Mouse (Mus musculus): ENCODE data around the gene Lyl1. TPM values are rescaled to one million over a fixed set of nuclear protein-coding genes. Genes with fewer than 3 reads are reported as not detected.

Gene Lyl1
- polyA plus RNA-seq, 1 experiment from 2014 or later = 4.6 TPM

GRCm38 (mm10) chr8:84711312-84711711, 10.1 kb downstream of the Lyl1 start:
- H3K27me3 ChIP-seq (ENCODE audit: control insufficient read depth, insufficient read depth, low read length) = peaks cover 73% of the 10 kb centered on the region
- DNase-seq (ENCODE audit: low spot score) (peak; percentile 21), ATAC-seq (ENCODE audit: insufficient read depth, low FRiP score, low TSS enrichment) (no peak)
- WGBS = 38% methylated on average over 3 of the region's 3 CpGs
- H3K4me1 ChIP-seq (ENCODE audit: control insufficient read depth, insufficient read depth, low read length) = peaks cover 55% of the 10 kb centered on the region
- no peaks in the 10 kb centered on the region for H3K36me3 ChIP-seq (ENCODE audit: control insufficient read depth, insufficient read depth, low read length)
- no peaks in the 10 kb centered on the region for H3K9me3 ChIP-seq (ENCODE audit: control insufficient read depth, low read length)
- peak overlapping the region; percentile 48 for H3K9ac ChIP-seq (ENCODE audit: low read length)
- no peak overlapping the region for H3K4me3 ChIP-seq (ENCODE audit: low read depth, low read length)
- H3K4me2 ChIP-seq (ENCODE audit: low read depth) = no peak overlapping the region
- peak overlapping the region; percentile 82 for H3K27ac ChIP-seq (ENCODE audit: low read depth, low read length)

DNA sequence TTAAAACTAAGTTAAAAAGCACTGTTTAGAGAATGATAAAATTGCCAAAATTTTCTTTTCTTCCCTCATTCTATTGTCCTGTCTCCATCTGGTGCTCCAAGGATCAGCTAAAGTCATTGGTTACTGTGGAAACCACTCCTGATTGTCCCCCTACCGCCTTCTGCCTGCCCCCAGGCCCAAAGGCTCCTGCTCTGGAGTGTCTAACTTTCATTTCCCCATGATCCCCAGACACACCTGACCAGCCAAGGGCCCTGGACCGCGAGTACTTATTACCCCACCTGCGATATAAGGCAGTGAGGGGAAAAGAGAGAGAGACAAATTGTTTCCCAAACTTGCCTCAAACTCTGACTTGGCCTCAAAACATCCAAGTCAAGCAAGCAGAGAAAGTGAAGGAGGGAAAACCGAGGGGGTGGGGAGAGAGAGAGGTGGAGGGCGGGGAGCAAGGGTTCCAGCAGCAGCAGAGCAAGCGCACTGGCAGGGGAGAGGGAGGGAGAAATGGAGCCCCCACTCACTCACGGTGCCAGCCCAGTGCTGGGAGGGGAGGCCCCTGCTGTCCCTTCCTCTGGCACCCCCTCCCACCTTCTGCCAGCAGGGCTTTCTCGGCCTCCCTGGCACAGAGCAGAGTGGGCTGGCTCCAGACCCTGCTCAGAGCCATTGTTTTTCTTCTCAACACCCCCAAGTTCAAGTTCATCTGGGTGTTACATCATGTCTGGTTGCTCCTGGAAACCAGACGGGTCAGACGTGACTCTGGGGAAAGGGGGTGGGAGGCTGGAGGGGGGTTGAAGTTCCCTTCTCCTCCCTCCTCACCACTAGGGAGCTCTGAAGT, 10.9 kb downstream of the Lyl1 start:
- Histone ChIP-seq H3K27ac (ENCODE audit: low read depth, low read length) (peak overlapping the region; percentile 82), H3K27me3 (ENCODE audit: control insufficient read depth, insufficient read depth, low read length) (peaks cover 72% of the 10 kb centered on the region), H3K4me2 (ENCODE audit: low read depth) (peak overlapping the region; percentile 12; the same call in 1 of the 2 replicates), H3K36me3 (ENCODE audit: control insufficient read depth, insufficient read depth, low read length) (no peaks in the 10 kb centered on the region), H3K4me3 (ENCODE audit: low read depth, low read length) (no peak overlapping the region), H3K9ac (ENCODE audit: low read length) (peak overlapping the region; percentile 48), H3K4me1 (ENCODE audit: control insufficient read depth, insufficient read depth, low read length) (peaks cover 49% of the 10 kb centered on the region), H3K9me3 (ENCODE audit: control insufficient read depth, low read length) (no peaks in the 10 kb centered on the region)
- WGBS = 14% methylated on average over 10 of the region's 11 CpGs
- DNase-seq (ENCODE audit: low spot score) = peak; percentile 88
- ATAC-seq (ENCODE audit: insufficient read depth, low FRiP score, low TSS enrichment) = peak; percentile 87

DNA sequence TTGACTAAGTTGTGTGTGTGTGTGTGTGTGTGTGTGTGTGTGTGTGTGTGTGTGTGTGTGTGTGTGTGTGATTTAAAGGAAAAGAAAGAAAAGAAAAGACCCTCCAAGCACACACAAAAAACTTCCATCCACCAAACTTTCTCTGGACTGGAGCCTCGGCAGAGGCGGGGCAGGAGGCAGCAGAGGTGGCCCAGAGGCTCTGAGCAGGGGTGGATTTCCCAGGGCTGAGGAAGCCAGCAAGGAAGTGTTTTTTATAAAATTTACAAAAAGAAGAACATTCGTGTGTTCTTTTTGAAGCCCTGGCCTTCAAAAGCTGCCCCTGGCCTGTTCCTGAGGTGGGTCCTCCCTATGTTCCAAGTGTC, 11.5 kb downstream of the Lyl1 start:
- Histone ChIP-seq H3K27ac (ENCODE audit: low read depth, low read length) (peak overlapping the region; percentile 68), H3K4me2 (ENCODE audit: low read depth) (no peak overlapping the region), H3K4me1 (ENCODE audit: control insufficient read depth, insufficient read depth, low read length) (peaks cover 43% of the 10 kb centered on the region), H3K4me3 (ENCODE audit: low read depth, low read length) (no peak overlapping the region), H3K36me3 (ENCODE audit: control insufficient read depth, insufficient read depth, low read length) (no peaks in the 10 kb centered on the region), H3K9me3 (ENCODE audit: control insufficient read depth, low read length) (no peaks in the 10 kb centered on the region), H3K27me3 (ENCODE audit: control insufficient read depth, insufficient read depth, low read length) (peaks cover 72% of the 10 kb centered on the region), H3K9ac (ENCODE audit: low read length) (no peak overlapping the region)
- 29% methylated on average over 3 of the region's 3 CpGs for WGBS
- DNase-seq (ENCODE audit: low spot score) (no peak), ATAC-seq (ENCODE audit: insufficient read depth, low FRiP score, low TSS enrichment) (no peak; the same call in 1 of the 2 replicates)

GRCm38 (mm10) chr8:84713381-84713780, 12.1 kb downstream of the Lyl1 start:
- Histone ChIP-seq H3K4me3 (ENCODE audit: low read depth, low read length) (no peak overlapping the region), H3K27me3 (ENCODE audit: control insufficient read depth, insufficient read depth, low read length) (peaks cover 69% of the 10 kb centered on the region), H3K4me1 (ENCODE audit: control insufficient read depth, insufficient read depth, low read length) (peaks cover 38% of the 10 kb centered on the region), H3K9me3 (ENCODE audit: control insufficient read depth, low read length) (no peaks in the 10 kb centered on the region), H3K27ac (ENCODE audit: low read depth, low read length) (peak overlapping the region; percentile 68), H3K9ac (ENCODE audit: low read length) (peak overlapping the region; percentile 29; the same call in 1 of the 2 replicates), H3K4me2 (ENCODE audit: low read depth) (no peak overlapping the region), H3K36me3 (ENCODE audit: control insufficient read depth, insufficient read depth, low read length) (no peaks in the 10 kb centered on the region)
- WGBS = 26% methylated on average over 4 of the region's 4 CpGs
- ATAC-seq (ENCODE audit: insufficient read depth, low FRiP score, low TSS enrichment) = no peak
- no peak for DNase-seq (ENCODE audit: low spot score)

- DNase-seq (ENCODE audit: low spot score) = no peak
- H3K27me3 ChIP-seq (ENCODE audit: control insufficient read depth, insufficient read depth, low read length) = peaks cover 67% of the 10 kb centered on the region
These were observed 12.9 kb downstream of the Lyl1 start for GRCm38 (mm10) chr8:84714161-84714560.

GRCm38 (mm10) chr8:84715893-84716468, 14.7 kb downstream of the Lyl1 start:
- H3K4me1 ChIP-seq (ENCODE audit: control insufficient read depth, insufficient read depth, low read length) = peaks cover 31% of the 10 kb centered on the region
- peaks cover 66% of the 10 kb centered on the region for H3K27me3 ChIP-seq (ENCODE audit: control insufficient read depth, insufficient read depth, low read length)
- H3K27ac ChIP-seq (ENCODE audit: low read depth, low read length) = no peak overlapping the region
- 4% methylated on average over 27 of the region's 27 CpGs for WGBS
- DNase-seq (ENCODE audit: low spot score) = no peak
- no peak for ATAC-seq (ENCODE audit: insufficient read depth, low FRiP score, low TSS enrichment)
- H3K4me3 ChIP-seq (ENCODE audit: low read depth, low read length) = 0 out of 2 replicates have a peak overlapping the region, but pooled peaks have one; percentile 16
- peak overlapping the region; percentile 41 for H3K9ac ChIP-seq (ENCODE audit: low read length)
- no peaks in the 10 kb centered on the region for H3K9me3 ChIP-seq (ENCODE audit: control insufficient read depth, low read length)
- H3K4me2 ChIP-seq (ENCODE audit: low read depth) = peak overlapping the region; percentile 28
- H3K36me3 ChIP-seq (ENCODE audit: control insufficient read depth, insufficient read depth, low read length) = no peaks in the 10 kb centered on the region

More at GRCm38 (mm10) chr8:84714161-84714560, 12.9 kb downstream of the Lyl1 start:
- Histone ChIP-seq H3K4me1 (ENCODE audit: control insufficient read depth, insufficient read depth, low read length) (peaks cover 36% of the 10 kb centered on the region), H3K4me3 (ENCODE audit: low read depth, low read length) (no peak overlapping the region), H3K4me2 (ENCODE audit: low read depth) (no peak overlapping the region), H3K27ac (ENCODE audit: low read depth, low read length) (no peak overlapping the region), H3K9me3 (ENCODE audit: control insufficient read depth, low read length) (no peaks in the 10 kb centered on the region), H3K36me3 (ENCODE audit: control insufficient read depth, insufficient read depth, low read length) (no peaks in the 10 kb centered on the region), H3K9ac (ENCODE audit: low read length) (0 out of 2 replicates have a peak overlapping the region, but pooled peaks have one; percentile 29)
- WGBS = 58% methylated on average over 4 of the region's 4 CpGs
- ATAC-seq (ENCODE audit: insufficient read depth, low FRiP score, low TSS enrichment) = no peak

DNA sequence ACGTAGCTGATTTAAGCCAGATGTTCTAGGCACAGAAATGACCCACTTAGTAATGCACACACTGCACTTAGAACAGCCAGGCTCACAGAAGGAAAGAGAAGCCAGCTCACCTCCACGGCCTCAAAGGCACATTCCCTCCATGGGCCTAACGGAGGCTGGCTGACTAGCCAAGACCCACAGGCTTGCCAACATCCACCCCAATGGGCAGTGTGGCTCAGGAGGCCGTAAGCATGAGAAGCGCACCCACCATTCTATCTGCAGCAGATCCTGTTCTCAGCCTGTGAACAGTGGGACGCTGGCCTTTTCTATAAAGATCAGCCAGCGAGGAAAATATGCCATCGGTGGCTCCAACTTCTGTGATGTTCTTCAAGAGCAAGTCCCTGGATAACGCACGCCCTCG, 15.5 kb downstream of the Lyl1 start:
- H3K9me3 ChIP-seq (ENCODE audit: control insufficient read depth, low read length) = no peaks in the 10 kb centered on the region
- H3K36me3 ChIP-seq (ENCODE audit: control insufficient read depth, insufficient read depth, low read length) = no peaks in the 10 kb centered on the region
- ATAC-seq (ENCODE audit: insufficient read depth, low FRiP score, low TSS enrichment) = no peak
- peaks cover 61% of the 10 kb centered on the region for H3K27me3 ChIP-seq (ENCODE audit: control insufficient read depth, insufficient read depth, low read length)
- peaks cover 23% of the 10 kb centered on the region for H3K4me1 ChIP-seq (ENCODE audit: control insufficient read depth, insufficient read depth, low read length)
- H3K4me2 ChIP-seq (ENCODE audit: low read depth) = no peak overlapping the region
- no peak for DNase-seq (ENCODE audit: low spot score)
- no peak overlapping the region for H3K27ac ChIP-seq (ENCODE audit: low read depth, low read length)
- H3K4me3 ChIP-seq (ENCODE audit: low read depth, low read length) = no peak overlapping the region
- WGBS = 91% methylated on average over 11 of the region's 11 CpGs
- no peak overlapping the region for H3K9ac ChIP-seq (ENCODE audit: low read length)

GRCm38 (mm10) chr8:84718476-84718875, 17.2 kb downstream of the Lyl1 start:
- WGBS = 77% methylated on average over 5 of the region's 5 CpGs
- DNase-seq (ENCODE audit: low spot score) = no peak
- no peak for ATAC-seq (ENCODE audit: insufficient read depth, low FRiP score, low TSS enrichment)
- Histone ChIP-seq H3K9ac (ENCODE audit: low read length) (no peak overlapping the region), H3K9me3 (ENCODE audit: control insufficient read depth, low read length) (no peaks in the 10 kb centered on the region), H3K4me2 (ENCODE audit: low read depth) (no peak overlapping the region), H3K27me3 (ENCODE audit: control insufficient read depth, insufficient read depth, low read length) (peaks cover 62% of the 10 kb centered on the region), H3K4me3 (ENCODE audit: low read depth, low read length) (no peak overlapping the region), H3K36me3 (ENCODE audit: control insufficient read depth, insufficient read depth, low read length) (no peaks in the 10 kb centered on the region), H3K27ac (ENCODE audit: low read depth, low read length) (no peak overlapping the region), H3K4me1 (ENCODE audit: control insufficient read depth, insufficient read depth, low read length) (peaks cover 18% of the 10 kb centered on the region)
